Mouse (Mus musculus) erythroblast, embryonic 14.5 days (primary cell): ENCODE results near the gene Sdk2.

Experiments used
- GATA1 ChIP-seq: IDR thresholded peaks from 2 replicates; pipeline ENCODE4 v1.6.1; 2012; ENCODE audit warnings: low read length, inconsistent platforms, mixed read lengths
- TAL1 ChIP-seq: IDR thresholded peaks from 3 replicates; pipeline ENCODE4 v1.6.1; 2012; ENCODE audit warnings: low read length, inconsistent platforms, mixed read lengths

DNA sequence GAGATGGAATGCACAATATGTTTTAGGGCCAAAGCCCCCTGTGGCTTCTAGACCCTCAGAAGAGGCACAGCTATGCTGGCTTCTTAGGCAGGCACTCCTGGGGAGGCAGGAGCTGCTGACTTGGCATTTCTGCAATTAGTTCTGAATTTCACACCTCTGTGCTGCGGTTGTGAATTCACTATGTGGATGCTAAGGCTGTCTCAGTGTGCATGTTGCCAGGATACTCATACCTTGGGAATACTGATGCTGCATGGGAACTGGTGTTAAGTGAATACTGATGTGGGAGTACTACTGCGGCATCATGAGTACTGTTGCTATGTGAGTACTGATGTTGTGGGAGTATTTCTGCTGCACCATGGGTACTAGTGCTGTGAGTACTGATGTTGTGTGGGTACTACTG lies 284.4 kb downstream of the Sdk2 start:
- TF ChIP-seq GATA1: no peak
- TF ChIP-seq TAL1: no peak
